Mouse (Mus musculus): ENCODE data around the gene Dcst1. TPM values are rescaled to one million over a fixed set of nuclear protein-coding genes. Genes with fewer than 3 reads are reported as not detected.
A peak's percentile ranks its signal among the peaks of the same experiment; 100 is the strongest.

Gene Dcst1
- polyA plus RNA-seq, 1 experiment from 2014 or later, result 0.31 TPM

GRCm38 (mm10) chr3:89378394-89379067 lies 13.5 kb upstream of the Dcst1 start:
- 1% methylated on average over 23 of the region's 29 CpGs for WGBS
- Histone ChIP-seq H3K4me1 (ENCODE audit: control insufficient read depth, insufficient read depth, low read length) (no peaks in the 10 kb centered on the region), H3K9me3 (ENCODE audit: control insufficient read depth, low read length) (no peaks in the 10 kb centered on the region), H3K36me3 (ENCODE audit: control insufficient read depth, insufficient read depth, low read length) (no peaks in the 10 kb centered on the region), H3K27ac (ENCODE audit: low read depth, low read length) (peak overlapping the region; percentile 14; the same call in 1 of the 2 replicates), H3K9ac (ENCODE audit: low read length) (peak overlapping the region; percentile 71), H3K27me3 (ENCODE audit: control insufficient read depth, insufficient read depth, low read length) (no peaks in the 10 kb centered on the region), H3K4me3 (ENCODE audit: low read depth, low read length) (peak overlapping the region; percentile 43), H3K4me2 (ENCODE audit: low read depth) (peak overlapping the region; percentile 68)
- ATAC-seq (ENCODE audit: insufficient read depth, low FRiP score, low TSS enrichment), result peak; percentile 87
- peak; percentile 90 for DNase-seq (ENCODE audit: low spot score)

GRCm38 (mm10) chr3:89377831-89378230 lies 12.8 kb upstream of the Dcst1 start:
- no peaks in the 10 kb centered on the region for H3K4me1 ChIP-seq (ENCODE audit: control insufficient read depth, insufficient read depth, low read length)
- no peak overlapping the region for H3K27ac ChIP-seq (ENCODE audit: low read depth, low read length)
- no peak overlapping the region for H3K9ac ChIP-seq (ENCODE audit: low read length)
- DNase-seq (ENCODE audit: low spot score), result no peak
- no peaks in the 10 kb centered on the region for H3K27me3 ChIP-seq (ENCODE audit: control insufficient read depth, insufficient read depth, low read length)
- ATAC-seq (ENCODE audit: insufficient read depth, low FRiP score, low TSS enrichment), result peak; percentile 28; the same call in 1 of the 2 replicates
- no peaks in the 10 kb centered on the region for H3K9me3 ChIP-seq (ENCODE audit: control insufficient read depth, low read length)
- 72% methylated on average over 4 of the region's 4 CpGs for WGBS
- H3K36me3 ChIP-seq (ENCODE audit: control insufficient read depth, insufficient read depth, low read length), result no peaks in the 10 kb centered on the region
- peak overlapping the region; percentile 43; the same call in 1 of the 2 replicates for H3K4me3 ChIP-seq (ENCODE audit: low read depth, low read length)
- peak overlapping the region; percentile 68 for H3K4me2 ChIP-seq (ENCODE audit: low read depth)

GRCm38 (mm10) chr3:89373581-89374231 lies 8.7 kb upstream of the Dcst1 start:
- no peak overlapping the region for H3K4me3 ChIP-seq (ENCODE audit: low read depth, low read length)
- no peaks in the 10 kb centered on the region for H3K9me3 ChIP-seq (ENCODE audit: control insufficient read depth, low read length)
- no peaks in the 10 kb centered on the region for H3K27me3 ChIP-seq (ENCODE audit: control insufficient read depth, insufficient read depth, low read length)
- no peaks in the 10 kb centered on the region for H3K4me1 ChIP-seq (ENCODE audit: control insufficient read depth, insufficient read depth, low read length)
- H3K36me3 ChIP-seq (ENCODE audit: control insufficient read depth, insufficient read depth, low read length), result no peaks in the 10 kb centered on the region
- WGBS, result 47% methylated on average over 5 of the region's 5 CpGs
- ATAC-seq (ENCODE audit: insufficient read depth, low FRiP score, low TSS enrichment) (no peak), DNase-seq (ENCODE audit: low spot score) (no peak)
- H3K9ac ChIP-seq (ENCODE audit: low read length), result no peak overlapping the region
- H3K27ac ChIP-seq (ENCODE audit: low read depth, low read length), result no peak overlapping the region
- no peak overlapping the region for H3K4me2 ChIP-seq (ENCODE audit: low read depth)

DNA sequence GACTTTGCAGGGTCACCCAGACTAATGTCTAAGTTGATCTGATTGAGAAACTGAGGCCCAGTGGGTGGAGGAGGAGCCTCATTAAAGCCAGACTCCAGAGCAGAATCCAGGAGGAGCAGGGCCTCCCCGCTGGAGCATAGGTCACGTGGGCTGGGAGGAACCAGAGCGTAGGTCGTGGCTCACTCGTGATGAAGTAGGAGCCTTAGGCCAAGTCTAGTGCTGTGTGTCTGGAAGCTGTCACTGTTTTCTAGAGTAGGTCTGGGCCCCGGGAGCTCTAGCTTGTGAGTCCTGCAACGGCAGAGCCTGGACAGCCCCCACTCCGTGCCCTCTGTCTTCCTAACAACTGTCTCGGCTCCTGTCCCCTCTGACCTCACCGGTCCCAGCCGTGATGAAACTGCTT lies 2.3 kb upstream of the Dcst1 start:
- no peak for DNase-seq (ENCODE audit: low spot score)
- ATAC-seq (ENCODE audit: insufficient read depth, low FRiP score, low TSS enrichment), result no peak
- Histone ChIP-seq H3K27ac (ENCODE audit: low read depth, low read length) (no peak overlapping the region), H3K4me3 (ENCODE audit: low read depth, low read length) (no peak overlapping the region), H3K36me3 (ENCODE audit: control insufficient read depth, insufficient read depth, low read length) (no peaks in the 10 kb centered on the region), H3K9ac (ENCODE audit: low read length) (no peak overlapping the region), H3K4me2 (ENCODE audit: low read depth) (no peak overlapping the region), H3K9me3 (ENCODE audit: control insufficient read depth, low read length) (no peaks in the 10 kb centered on the region), H3K27me3 (ENCODE audit: control insufficient read depth, insufficient read depth, low read length) (no peaks in the 10 kb centered on the region), H3K4me1 (ENCODE audit: control insufficient read depth, insufficient read depth, low read length) (no peaks in the 10 kb centered on the region)
- WGBS, result 76% methylated on average over 11 of the region's 11 CpGs

DNA sequence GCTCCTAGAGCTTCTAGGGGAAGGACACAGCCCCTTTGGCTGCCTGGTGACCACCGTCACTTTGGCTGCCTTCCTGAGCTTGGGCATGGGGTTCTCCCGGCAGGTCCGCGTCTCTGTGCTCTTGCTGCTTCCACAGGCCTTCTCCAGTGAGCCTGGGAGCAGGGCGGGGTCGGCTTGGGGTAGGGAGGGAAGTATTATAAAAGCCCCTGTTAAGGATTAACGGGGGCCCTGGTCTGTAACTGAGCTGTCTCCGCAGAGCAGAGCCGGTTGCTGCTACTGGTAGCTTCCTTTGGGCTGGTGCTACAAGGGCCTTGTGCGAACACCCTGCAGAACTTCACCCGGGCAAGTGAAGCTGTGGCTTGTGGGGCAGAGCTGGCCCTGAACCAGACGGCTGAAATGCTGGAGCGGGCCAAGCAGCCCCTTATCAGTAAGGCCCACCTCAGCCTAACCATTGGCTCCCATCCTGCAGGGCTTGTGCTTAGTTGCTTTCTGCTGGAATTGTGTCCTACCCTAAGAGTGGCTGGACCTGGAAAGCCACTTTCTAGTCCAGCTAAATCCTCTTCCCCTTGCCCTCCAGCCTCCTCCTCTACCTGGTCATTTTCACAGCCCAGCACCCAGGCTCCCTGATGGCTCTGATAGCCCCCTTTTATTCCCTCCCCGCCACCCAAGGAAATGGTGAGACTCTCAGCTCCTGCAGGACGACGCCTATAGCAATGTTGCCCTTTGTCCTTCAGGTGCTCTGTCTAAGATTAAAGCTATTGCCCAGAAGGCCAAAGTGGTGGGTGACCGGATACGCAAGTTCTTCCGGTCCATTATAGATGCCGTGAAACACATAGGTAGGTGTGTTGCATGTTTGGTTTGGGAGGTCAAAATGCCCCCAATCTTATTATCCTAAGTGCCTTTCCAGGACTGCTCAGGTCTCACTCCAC lies 697 bp upstream of the Dcst1 start:
- DNase-seq (ENCODE audit: low spot score) (no peak), ATAC-seq (ENCODE audit: insufficient read depth, low FRiP score, low TSS enrichment) (no peak)
- Histone ChIP-seq H3K36me3 (ENCODE audit: control insufficient read depth, insufficient read depth, low read length) (no peaks in the 10 kb centered on the region), H3K4me3 (ENCODE audit: low read depth, low read length) (no peak overlapping the region), H3K27ac (ENCODE audit: low read depth, low read length) (no peak overlapping the region), H3K9ac (ENCODE audit: low read length) (no peak overlapping the region), H3K4me2 (ENCODE audit: low read depth) (no peak overlapping the region), H3K27me3 (ENCODE audit: control insufficient read depth, insufficient read depth, low read length) (no peaks in the 10 kb centered on the region), H3K9me3 (ENCODE audit: control insufficient read depth, low read length) (no peaks in the 10 kb centered on the region), H3K4me1 (ENCODE audit: control insufficient read depth, insufficient read depth, low read length) (no peaks in the 10 kb centered on the region)
- 70% methylated on average over 20 of the region's 20 CpGs for WGBS

- ATAC-seq (ENCODE audit: insufficient read depth, low FRiP score, low TSS enrichment) (no peak), DNase-seq (ENCODE audit: low spot score) (no peak)
- Histone ChIP-seq H3K4me3 (ENCODE audit: low read depth, low read length) (no peak overlapping the region), H3K9me3 (ENCODE audit: control insufficient read depth, low read length) (no peaks in the 10 kb centered on the region), H3K4me1 (ENCODE audit: control insufficient read depth, insufficient read depth, low read length) (no peaks in the 10 kb centered on the region), H3K27me3 (ENCODE audit: control insufficient read depth, insufficient read depth, low read length) (no peaks in the 10 kb centered on the region), H3K4me2 (ENCODE audit: low read depth) (no peak overlapping the region), H3K9ac (ENCODE audit: low read length) (no peak overlapping the region), H3K36me3 (ENCODE audit: control insufficient read depth, insufficient read depth, low read length) (no peaks in the 10 kb centered on the region), H3K27ac (ENCODE audit: low read depth, low read length) (no peak overlapping the region)
- WGBS, result 65% methylated on average over 8 of the region's 8 CpGs
Measured at GRCm38 (mm10) chr3:89364631-89365030, 422 bp downstream of the Dcst1 start.

DNA sequence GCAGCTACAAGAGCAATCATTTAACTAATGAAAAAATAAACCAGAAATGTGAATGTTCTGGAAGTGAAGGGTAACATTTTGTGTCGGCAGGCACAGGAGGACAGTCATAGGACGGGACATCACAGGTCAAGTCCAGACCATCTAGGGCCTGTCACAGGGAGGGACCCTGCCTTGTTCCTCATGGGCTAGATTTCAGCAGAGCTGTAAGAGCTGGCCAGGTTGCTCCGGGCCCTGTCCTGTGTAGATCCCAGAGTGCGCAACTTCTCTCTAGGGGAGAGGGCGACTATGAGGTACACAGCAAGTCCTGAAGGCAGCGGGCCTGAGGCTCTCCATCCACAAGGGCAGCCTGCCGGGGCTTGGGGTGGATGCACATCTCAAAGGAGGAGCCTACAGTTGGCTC lies 3.4 kb downstream of the Dcst1 start, which contains the start of gene Dcst2:
Gene Dcst2, plus strand, starts transcription at position 301 of the 400 bp plus-strand sequence.
- Histone ChIP-seq H3K27me3 (ENCODE audit: control insufficient read depth, insufficient read depth, low read length) (no peaks in the 10 kb centered on the region), H3K4me3 (ENCODE audit: low read depth, low read length) (no peak within 1 kb of the TSS), H3K4me2 (ENCODE audit: low read depth) (no peak within 1 kb of the TSS), H3K27ac (ENCODE audit: low read depth, low read length) (no peak within 1 kb of the TSS), H3K36me3 (ENCODE audit: control insufficient read depth, insufficient read depth, low read length) (no peaks in the 10 kb centered on the region), H3K4me1 (ENCODE audit: control insufficient read depth, insufficient read depth, low read length) (no peaks in the 10 kb centered on the region), H3K9me3 (ENCODE audit: control insufficient read depth, low read length) (no peaks in the 10 kb centered on the region), H3K9ac (ENCODE audit: low read length) (no peak within 1 kb of the TSS)
- no peak for ATAC-seq (ENCODE audit: insufficient read depth, low FRiP score, low TSS enrichment)
- 91% methylated on average over 7 of the region's 7 CpGs for whole genome bisulfite sequencing
- no peak for DNase-seq (ENCODE audit: low spot score)

- ATAC-seq (ENCODE audit: insufficient read depth, low FRiP score, low TSS enrichment) (no peak), DNase-seq (ENCODE audit: low spot score) (no peak)
- WGBS, result 75% methylated on average over 3 of the region's 3 CpGs
- Histone ChIP-seq H3K36me3 (ENCODE audit: control insufficient read depth, insufficient read depth, low read length) (no peaks in the 10 kb centered on the region), H3K27ac (ENCODE audit: low read depth, low read length) (no peak overlapping the region), H3K4me1 (ENCODE audit: control insufficient read depth, insufficient read depth, low read length) (no peaks in the 10 kb centered on the region), H3K9ac (ENCODE audit: low read length) (no peak overlapping the region), H3K4me3 (ENCODE audit: low read depth, low read length) (no peak overlapping the region), H3K27me3 (ENCODE audit: control insufficient read depth, insufficient read depth, low read length) (no peaks in the 10 kb centered on the region), H3K9me3 (ENCODE audit: control insufficient read depth, low read length) (no peaks in the 10 kb centered on the region), H3K4me2 (ENCODE audit: low read depth) (no peak overlapping the region)
Measured at GRCm38 (mm10) chr3:89360237-89360636, 4.8 kb downstream of the Dcst1 start.
